Mouse (Mus musculus) cerebellum, adult 11 months (tissue): ENCODE results near the gene Gm5737.
A peak's percentile ranks its signal among the peaks of the same experiment; 100 is the strongest.

Experiments used
- DNase-seq: peaks from one replicate; pipeline ENCODE4 v3.0.0; 2022

Gm5737 gene

DNA sequence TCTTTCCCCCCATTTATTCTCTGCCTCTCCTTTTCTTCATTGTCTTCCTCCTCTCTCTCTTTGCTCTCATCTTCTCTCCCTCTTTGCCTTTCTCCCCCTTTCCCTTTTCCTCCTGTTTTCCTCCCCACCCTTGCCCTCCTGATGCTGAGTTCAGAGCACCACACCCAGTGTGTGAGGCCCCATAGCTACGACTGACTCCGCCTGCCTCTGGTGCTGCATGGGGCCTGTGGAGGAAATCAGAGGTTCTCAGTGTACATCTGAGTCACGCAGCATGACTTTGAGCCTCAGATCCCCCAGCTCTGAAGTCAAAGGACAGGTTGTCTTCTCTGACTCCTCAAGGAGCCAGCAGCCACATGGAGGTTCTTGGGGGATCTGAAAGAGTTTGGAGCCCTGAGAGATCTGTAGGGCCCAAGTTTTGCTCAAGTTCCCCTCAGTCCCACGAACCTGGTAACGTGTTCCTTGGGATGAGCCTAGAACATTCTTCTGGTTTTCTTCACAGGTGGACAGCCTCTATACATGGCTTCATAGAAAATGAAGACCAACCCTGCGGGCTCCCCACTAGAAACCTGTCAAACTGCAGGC lies at the start of gene Gm5737:
Gene Gm5737, plus strand, starts transcription at position 532 of the 582 bp plus-strand sequence.
- DNase-seq: no peak

DNA sequence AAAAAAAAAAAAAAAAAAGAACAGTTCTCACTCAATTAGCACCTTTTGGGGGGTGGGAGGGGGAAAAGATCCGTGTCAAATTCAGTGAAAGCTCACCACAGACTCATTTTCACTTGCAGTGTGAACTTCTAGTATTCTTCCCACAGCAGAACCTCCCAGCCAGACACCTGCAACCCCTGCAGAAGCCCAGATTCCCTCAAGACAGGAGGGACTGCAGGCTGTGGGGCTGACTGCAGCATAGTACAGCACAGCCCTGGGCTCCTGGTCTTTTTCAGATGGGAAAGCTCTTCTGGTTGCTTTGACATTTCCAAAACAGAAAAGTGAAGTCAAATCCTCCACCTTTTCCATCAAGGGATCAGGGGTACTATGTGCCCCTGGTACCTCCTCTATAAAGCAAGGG lies 44.8 kb upstream of the Gm5737 start:
- DNase-seq: no peak

DNA sequence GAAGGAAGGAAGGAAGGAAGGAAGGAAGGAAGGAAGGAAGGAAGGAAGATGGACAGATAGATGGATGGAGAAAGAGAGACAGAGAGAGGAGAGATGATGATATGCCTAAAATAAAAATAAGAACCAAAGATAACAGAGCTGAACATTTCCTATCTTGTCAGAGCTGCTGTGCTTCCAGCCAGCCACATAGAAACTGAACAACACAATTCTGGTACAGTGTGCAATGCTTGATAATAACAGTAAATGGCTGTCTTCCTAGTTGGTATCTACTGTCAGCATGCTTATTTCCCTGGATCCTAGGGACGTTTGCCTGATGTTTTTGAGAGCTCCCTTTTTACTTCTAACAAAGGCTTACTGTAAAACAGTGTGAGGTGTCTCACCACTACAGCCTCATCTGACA lies 40.8 kb upstream of the Gm5737 start:
- no peak for DNase-seq

GRCm38 (mm10) chr7:120778012-120778411 lies 34.2 kb upstream of the Gm5737 start:
- DNase-seq: no peak

DNA sequence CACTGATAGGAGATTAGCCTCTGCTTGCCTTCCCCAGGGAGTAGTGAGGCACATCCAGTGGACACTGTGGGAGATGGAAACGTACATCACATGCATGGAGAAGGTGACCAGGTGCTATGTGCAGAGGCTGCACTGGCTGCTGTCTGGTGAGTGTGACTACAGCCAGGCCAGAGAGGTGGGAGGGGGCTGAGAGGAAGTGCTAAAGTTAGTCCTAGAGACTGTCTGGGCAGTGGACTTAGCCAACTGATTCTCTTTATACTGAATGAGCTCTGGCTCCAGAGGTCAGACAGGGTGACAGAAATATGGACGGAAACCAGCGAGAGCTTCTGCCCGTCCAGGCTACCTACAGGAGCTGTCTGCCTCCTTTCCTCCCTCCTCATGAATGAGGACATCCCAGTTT lies 16.6 kb upstream of the Gm5737 start:
- DNase-seq: no peak

DNA sequence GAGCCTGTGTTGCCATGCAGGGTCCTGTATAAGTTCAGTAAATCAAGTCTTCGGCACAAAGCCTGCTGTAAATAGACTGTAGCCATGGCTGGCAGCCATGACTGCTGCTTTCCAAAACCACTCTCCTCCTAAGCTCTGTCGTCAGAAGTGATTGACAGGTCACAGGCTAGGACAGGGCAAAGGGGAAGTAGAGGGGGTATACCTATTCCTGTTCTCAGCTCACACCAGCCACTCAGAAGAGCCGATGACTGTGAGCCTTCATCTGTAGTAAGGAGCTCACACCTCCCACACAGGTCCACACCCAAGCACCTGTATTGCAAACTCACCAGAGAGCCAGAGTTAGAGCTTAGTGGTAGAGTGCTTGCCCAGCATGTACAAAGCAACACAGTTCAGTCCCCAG lies 15.8 kb upstream of the Gm5737 start:
- no peak for DNase-seq

- no peak for DNase-seq
These were observed 8.9 kb upstream of the Gm5737 start for GRCm38 (mm10) chr7:120803268-120803667.

DNA sequence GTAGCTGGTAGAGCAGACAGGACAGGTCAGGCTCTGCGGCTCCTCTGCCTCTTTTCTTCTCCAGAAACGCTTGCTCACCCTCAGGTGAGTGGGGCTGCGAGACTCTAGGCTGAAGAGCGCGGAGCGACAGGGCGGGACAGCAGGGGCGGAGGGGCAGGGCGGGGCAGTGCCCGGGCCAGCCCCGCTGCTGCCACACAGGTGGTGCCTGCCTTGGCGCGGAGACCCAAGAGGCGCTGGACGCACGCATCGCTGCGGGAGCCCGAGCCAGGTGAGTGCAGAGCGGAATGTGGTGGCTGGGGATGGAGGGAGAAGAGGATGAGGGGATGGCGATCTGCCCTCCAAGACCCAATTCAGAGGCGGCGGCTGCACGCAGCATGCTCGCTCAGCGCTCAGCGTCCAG lies 2.5 kb upstream of the Gm5737 start:
- DNase-seq: no peak

DNA sequence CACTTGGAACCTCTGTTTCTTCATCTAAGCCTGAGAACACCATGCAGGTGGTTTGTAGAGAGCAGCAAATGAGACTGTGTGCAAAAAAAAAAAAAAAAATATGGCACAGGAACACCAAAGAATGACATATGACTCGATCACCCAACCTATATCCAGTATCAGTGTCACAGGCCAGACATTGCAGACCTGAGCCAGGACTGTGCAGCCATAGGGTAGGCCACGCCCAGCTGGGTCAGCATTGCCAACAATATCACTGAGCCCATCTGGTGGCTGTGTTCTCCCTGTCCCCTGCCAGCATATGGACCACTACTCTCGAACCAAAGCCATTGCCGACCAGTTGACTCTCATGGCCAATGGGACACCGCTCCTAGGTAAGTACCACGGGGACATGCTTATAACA lies 5.4 kb downstream of the Gm5737 start:
- no peak for DNase-seq

DNA sequence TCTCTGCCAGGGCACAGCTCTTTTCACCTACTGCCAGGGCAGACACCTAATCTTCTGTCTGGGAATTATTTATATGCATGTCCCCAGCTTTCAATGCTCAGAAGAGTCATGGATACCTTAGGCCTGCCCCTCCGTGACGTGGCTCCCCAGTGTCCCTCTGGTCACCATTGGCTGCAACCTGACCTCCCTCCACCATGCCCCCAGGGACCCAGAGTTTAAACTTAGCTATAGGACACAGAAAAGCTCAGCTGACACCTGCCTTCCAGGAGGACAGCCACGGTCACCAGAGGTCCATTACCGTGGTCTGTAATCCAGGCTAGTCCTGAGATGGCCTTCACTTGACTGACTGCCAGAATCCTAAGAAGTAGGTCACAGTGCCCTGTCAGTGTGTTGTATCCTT lies 7.2 kb downstream of the Gm5737 start:
- DNase-seq: no peak

DNA sequence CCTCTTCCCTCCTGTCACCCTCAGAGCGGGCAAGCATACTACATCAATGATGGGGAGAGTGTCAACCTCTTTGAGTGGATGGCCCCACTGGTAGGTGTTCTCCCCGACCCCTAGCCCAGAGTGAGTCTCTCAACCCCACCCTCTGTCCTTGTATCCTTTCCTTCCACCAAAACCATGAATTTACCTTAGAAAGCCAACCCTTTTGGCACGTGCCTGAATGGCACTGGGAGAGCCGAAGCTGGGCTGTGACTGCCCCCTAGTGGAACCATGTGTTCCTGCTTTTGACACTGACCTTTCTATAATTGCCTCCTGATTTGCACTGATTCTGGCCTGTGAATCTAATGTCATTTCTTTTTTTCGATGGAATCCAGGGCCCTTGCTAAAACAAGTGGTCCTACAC lies 11.1 kb downstream of the Gm5737 start:
- peak; percentile 64 for DNase-seq

DNA sequence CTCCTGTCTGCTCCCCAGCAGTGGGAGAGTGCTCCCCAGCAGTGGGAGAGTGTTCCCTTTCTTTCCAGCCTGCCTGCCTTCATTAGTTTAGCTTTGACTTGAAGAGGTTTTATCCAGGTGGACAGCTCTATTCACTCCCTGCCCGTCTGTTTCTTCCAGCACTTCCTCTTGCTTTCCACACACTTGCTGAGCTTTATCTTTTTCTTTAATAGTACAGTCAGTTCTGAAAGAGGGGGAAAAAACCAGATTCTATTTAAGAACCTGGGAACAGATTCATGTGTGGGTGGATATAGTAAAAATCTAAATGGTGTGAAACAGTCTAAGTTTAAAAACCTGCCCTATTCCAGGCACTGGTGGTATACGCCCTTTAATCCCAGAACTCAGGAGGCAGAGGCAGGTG lies 12.9 kb downstream of the Gm5737 start:
- no peak for DNase-seq

GRCm38 (mm10) chr7:120826408-120826807 lies 14.2 kb downstream of the Gm5737 start:
- no peak for DNase-seq

GRCm38 (mm10) chr7:120830431-120831381 lies 18.5 kb downstream of the Gm5737 start:
- DNase-seq: peak; percentile 80

DNA sequence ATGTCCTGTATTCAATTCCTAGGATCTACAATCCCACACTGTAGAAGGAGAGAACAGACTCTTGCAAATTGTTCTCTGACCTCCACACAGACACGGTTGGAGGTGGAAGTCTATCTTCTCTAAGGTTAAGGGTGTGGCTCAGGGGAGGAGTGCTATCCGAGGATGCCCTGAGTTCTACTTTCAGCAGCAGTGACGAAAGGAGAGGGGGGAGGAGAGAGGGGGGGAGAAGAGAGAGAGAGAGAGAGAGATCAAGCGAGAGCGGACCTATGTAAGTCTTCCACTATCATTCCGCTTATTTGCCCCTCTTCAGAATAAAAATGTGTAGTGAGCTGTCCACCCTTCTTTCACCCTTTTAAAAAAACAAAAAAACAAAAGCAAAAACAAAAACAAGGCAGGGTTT lies 22.3 kb downstream of the Gm5737 start:
- DNase-seq: no peak

DNA sequence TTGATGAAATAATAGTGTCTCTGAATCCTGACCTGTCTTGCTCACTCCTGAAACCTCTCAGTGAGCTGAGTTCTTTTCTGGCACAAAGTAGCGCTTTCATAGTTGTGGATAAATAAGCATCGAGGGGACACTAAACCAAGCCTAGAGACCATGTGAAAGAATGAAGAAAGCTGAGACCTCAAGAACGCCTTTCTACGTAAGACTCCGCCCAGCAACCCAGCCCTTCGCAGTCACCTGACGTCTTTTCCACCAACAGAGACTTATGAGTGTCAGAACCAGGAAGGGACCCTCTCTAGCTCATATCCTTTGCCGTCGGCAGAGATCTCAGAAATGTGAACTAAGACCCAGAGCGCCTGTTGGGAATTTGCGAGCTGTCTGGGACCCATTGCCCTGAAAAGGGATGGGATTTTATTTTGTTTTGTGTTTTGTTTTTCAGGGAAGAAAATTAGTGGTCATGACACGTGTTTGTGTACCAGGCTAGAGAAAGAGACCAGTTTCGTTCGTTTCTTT lies 22.8 kb downstream of the Gm5737 start:
- peak; percentile 55 for DNase-seq

GRCm38 (mm10) chr7:120835449-120836359 lies 23.5 kb downstream of the Gm5737 start:
- DNase-seq: peak; percentile 95

DNA sequence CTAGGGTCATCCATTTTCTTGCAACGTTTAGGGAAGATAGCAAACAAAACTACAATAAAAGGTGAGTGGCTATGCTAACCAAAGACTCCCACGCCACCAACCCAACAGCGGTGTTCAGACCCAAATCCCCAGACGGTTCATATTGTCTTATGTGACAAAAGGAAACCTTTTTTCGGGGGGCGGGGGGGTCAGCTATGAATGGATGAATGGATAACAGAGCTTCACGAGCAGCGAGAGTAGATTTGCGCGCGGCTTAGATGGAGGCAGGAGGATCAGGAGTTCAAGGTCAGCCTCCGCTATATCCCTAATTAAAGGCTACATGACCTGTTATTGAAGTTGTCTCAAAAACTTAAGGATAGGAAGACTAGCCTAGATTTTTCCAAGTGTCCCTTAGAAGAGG lies 24.2 kb downstream of the Gm5737 start:
- DNase-seq: peak; percentile 27

GRCm38 (mm10) chr7:120838436-120839160 lies 26.4 kb downstream of the Gm5737 start:
- peak; percentile 1 for DNase-seq

DNA sequence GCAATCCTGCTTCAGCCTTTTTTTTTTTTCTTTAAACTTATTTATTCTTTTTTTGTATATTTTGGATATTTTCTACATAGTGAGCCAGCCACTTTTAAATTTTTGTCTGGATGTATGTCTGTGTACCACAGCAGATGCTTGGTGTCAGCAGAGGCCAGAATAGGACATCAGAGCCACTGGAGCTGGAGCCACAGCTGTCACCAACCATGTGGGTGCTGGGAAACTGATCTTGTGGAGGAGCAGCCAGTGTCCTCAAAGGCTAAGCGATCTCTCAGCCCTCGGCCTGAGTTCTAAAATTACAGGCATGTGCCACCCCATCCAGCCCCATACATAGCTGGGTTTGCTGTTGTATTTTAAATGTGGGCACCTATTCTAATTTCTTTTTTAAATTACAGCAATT lies 27.6 kb downstream of the Gm5737 start:
- peak; percentile 3 for DNase-seq

- peak; percentile 82 for DNase-seq
These were observed 30.3 kb downstream of the Gm5737 start, which contains the start of gene Eef2k for GRCm38 (mm10) chr7:120842345-120843036. TSS of gene Eef2k (plus strand) at chr7:120842831.
